Mouse (Mus musculus): ENCODE measurements around the gene Dcaf10.

DNA sequence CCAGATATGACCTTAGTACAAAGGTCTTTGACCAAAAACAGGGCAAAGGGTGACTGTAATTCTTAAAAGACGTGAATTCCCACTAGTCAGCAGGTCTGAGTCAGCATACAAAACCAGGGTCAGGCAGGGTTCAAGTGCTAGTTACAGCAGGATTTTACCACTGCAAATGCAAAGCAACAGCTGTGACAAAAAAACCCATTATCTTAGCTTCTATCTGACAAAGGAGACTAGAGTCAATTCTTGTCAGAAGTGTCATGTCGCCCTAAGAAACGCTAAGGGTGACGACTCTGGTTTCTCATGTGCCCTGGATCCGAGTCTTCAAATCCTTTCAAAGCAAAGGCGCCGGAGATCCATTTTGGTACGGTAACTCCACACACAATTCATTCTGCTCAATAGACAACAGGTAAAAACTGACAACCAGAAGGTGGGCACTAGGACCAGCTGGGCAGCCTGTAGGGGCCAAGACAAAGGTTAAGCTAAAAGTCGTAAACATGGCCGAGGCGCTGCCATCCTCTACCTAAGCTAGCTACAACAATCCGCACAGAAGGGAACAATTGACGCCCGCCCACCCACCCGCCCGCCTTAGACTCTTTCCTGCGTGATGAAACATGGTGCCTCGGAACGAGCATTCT is 65.9 kb downstream of the Dcaf10 start:
- TF ChIP-seq EP300 (IDR thresholded peaks at IDR 0.05; ENCODE audit: low read depth) (0 out of 2 replicates have a peak, but pooled peaks have one; percentile 6), CTCF (IDR thresholded peaks at IDR 0.05; ENCODE audit: low read depth) (no peak)

All from liver, embryonic 14.5 days (tissue).